Mouse (Mus musculus): ENCODE results near the gene Aatk.

Gene Aatk

DNA sequence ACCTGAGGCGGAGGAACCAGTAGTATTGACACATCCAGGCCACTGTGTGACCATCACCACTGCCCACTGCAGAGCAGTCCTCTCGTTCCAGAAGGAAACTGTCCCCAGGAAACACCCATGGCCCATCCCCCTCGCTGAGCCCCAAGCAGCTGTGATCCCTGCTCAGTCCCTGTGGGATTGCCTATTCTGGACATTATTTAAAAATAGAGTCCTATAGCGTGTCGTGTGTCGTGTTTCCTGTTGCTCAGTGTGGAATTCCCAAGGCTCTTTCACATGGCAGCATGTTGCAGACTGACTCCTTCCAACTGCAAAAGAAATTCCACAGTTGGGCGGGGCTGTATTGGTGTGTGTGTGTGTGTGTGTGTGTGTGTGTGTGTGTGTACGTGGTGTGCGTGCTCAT is 5.3 kb upstream of the Aatk start:
- no peak for DNase-seq (ENCODE audit: low spot score)

DNA sequence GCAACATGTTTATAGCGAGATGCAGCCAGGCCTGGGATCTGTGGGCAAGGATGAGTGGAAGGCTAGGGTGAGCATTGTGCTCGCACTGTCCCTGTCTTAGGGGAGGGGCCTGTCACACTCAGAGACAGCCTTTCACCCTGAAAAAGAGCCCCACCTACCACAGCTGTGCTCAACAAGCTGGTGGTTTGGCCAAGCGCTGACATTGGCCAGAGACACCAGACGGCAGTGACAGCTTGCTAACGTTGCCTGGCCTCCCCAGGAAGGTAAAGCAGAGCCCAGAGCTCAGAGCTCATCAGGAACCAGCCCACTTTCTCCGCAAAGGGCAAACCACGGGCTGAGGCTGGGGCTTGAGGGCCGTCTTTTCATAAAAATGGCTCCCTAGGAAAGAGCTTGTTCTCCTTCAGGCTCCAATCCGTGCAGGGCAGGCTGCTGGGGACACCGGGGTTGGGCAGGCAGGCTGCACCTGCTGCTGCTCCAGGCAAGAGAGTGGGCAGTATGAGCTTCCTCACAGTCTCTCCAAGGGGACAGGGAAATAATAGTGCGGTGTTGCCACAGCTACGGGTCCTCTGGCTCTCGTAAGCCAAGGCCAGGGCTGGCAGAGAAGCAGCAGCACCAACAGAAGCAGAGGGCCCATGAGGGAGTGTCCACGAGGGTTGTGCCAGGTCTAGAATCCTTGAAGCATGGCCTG is 4.3 kb upstream of the Aatk start:
- no peak for DNase-seq (ENCODE audit: low spot score)

DNA sequence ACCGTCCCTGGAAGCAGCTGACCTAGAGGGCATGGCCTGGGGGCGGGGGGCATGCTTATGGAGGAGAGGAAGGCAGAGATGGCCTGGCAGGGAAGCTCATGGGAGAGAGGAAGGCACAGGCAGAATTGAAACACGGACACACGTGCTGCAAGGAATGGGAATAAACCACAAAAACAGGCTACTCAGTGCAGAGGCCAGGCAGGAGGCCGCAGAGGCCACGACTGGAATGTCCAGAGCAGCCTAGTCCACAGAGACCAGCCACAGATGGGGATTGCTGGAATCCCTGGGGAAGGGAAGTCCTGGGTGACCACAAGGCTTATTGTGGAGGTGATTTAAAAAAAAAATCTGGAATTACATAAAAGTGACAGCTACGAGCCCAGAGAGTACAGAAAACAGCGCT is 2.1 kb upstream of the Aatk start:
- DNase-seq (ENCODE audit: low spot score) = no peak

DNA sequence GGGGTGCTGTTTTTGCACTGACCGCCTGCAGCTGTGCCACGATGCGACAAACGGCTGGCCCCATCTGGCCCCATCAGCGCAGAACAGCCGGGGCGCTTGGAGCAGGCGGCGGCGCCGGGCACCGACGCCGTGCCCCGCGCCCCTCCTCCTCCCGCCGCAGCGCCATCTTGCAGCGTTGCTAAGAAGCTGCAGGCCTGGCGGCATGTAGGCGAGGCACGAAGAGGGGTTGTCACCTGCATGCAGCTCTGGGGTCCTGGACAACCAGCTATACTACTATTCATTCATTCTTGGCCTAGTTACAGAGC is 1.2 kb upstream of the Aatk start:
- no peak for DNase-seq (ENCODE audit: low spot score)

DNA sequence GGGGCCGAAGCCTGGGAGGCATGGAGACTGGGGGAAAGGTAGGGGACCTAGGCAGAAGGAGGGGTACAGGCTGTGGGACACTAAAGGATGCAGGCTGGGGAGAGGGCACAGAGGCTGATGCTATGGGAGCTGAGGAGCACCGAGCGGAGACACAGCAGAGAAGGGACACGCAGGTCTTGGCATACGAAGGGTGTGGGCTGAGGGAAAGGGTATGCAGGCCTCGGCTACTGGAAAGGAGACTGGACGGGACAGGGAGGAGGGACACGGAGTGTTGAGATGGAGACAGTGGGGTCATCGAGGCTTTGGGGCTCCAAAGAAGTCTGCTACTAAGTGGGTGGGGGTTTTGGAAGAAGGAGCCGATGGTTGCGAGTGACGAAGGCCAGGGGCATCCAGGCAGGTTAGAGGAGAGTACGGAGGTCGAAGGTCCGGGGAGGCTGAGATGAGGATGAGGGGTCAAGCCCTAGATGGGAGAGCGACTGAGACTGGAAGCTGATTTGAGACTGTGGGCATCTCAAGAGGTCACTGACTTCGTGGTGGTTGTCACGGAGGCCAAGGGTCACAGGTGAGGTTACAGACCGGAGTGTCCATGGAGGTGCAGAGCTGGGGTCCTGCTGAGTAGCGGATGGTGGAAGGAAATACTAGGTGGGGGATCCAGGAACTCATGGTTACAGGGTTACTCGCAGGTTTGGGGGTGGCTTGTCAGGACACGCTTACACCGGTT is 724 bp upstream of the Aatk start:
- no peak for DNase-seq (ENCODE audit: low spot score)

DNA sequence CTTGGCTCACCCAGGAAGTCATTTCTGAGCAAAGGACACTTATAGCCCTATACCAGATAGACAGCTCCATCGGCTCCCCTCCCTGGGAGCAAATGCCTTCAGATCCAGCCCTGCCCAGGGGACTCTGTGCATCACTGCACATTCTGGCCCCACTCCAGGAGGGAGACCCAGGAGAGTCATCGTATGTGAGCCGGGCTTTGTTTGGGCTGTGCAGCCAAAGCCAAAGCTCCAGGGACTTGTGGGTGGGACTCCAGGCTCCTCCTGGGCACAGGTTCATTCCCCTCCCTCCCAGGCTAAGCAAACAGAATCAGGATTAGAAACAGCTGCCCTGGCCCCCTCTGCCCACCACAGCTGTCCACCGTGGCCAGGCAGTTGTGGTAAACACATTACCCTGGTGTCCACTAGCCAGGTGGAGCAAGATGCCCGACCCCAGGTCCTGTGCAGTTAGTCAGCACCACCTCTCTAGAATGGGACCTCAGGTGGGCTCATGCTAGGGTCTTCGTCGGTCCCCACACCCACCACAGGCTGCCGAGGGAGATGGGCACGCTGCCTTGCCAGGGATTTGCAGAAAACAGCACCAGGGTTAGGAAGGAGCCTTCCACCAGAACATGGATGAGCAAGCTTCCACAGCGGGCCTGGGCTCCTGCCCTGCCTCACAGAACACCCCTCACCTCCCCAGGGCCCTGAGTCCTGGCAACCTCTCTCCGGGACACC is 971 bp downstream of the Aatk start:
- DNase-seq (ENCODE audit: low spot score) = no peak

DNA sequence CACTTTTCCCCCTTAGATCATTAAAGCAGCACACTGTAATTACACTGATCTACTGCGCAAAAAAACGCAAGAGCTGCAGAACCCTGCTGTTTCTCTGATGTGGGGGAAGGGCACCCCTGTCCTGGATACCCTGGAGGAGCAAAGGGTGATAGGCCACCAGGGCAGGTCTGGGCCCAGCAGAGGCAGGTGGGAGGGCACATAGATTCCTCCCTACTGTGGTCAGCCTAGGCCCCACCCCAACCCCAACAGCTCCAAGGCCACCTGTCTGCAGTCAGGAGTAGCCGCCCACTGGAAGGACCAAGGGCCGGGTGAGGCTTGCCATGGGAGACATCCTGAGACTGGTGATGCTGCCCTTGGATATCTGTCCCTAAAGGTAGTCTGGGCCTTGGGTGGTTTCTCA is 1.6 kb downstream of the Aatk start:
- DNase-seq (ENCODE audit: low spot score) = no peak

DNA sequence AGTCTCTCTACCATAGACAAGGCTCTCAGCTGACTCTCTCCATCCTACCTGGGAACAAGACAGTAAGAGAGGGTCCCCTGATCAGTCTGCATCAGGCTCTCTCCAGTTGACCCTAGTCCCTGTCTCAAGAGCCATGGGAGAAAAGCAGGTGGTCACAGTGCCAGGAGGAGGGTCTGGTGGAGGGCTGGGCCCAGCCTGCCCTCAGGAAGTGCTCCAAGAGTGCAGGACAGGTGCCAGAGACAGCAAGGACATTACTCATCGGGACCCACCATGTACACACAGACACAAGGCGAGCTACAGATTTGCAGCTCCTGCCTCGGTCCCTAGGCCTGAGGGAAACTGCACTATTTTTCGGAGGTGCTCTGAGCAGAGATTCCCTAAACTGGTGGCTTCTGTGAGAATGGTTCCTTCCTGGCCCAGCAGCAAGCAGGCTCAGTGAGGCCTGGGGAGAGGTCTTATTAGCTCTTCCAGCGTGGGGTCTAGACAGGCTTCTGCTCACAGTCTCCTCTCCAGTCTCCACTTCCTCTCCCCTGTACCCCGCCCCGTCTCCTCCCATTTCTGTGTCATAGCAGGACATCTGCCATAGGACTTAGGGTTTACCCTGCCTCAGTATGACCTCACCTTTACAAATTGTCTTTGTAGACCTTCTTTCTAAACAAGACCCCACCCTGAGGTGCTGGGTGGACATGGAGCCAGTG is 4.7 kb downstream of the Aatk start:
- no peak for DNase-seq (ENCODE audit: low spot score)

DNA sequence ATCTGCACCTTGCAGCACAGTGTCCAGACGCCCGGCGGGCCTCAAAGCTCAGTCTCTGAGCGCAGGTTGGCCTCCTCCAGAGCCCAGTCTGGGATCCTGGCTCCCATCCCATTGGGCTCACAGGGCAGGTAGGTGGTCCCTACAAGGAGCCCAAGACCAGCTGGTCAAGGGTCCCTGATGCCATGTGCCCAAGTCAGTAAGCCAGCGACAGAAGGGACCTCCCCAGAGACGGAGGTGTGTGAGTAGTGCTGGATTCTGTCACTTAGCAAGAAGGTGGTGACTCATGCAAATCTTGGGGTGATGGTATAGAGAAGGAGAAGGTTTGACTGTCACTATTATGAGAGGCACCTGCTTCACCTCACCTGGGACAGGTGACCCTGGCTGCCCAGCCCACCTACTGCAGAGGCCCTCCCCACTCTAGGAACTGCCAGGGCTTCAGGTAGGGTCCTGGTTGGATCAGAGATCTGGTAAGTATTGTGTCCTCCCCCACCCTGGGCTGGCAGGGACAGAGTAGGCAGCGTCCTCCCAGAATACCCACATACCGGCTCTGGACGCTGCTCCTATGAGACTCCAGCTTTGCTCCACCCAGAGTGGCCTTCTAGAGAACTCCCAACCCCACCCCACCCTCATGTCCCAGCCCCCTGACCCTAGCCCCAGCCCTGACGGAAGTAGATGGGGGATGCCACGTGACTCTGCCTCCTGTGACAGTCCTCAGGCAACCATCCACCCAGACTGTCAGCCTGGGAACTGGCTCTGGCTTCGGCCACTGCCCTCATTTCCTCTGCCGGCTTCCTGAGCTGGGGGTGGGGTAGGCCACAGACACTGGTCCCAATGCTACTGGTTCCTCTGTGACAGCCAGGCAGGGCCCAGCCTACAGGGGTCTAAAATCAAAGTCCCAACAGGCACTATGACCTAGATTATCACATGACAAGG is 5.5 kb downstream of the Aatk start:
- DNase-seq (ENCODE audit: low spot score) = no peak

DNA sequence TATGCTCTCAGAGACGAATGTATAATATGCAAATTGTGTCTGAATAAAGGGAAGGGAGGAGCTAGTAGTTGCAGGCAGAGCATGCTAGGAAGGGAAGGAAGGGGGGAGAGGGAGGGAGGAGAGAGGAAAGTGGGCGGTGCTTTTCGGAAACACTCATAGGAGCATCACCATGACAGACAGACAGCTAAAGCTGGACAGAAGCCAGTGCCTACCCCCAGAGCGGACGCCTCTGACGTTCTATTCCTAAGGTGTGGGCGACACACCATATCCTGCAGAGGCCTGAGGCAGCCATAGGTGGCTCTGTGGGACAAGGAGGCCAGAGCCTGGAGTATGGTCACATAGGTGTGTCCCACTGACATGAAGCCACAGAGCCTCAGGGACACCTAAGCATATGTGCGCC is 6.5 kb downstream of the Aatk start:
- DNase-seq (ENCODE audit: low spot score) = no peak

DNA sequence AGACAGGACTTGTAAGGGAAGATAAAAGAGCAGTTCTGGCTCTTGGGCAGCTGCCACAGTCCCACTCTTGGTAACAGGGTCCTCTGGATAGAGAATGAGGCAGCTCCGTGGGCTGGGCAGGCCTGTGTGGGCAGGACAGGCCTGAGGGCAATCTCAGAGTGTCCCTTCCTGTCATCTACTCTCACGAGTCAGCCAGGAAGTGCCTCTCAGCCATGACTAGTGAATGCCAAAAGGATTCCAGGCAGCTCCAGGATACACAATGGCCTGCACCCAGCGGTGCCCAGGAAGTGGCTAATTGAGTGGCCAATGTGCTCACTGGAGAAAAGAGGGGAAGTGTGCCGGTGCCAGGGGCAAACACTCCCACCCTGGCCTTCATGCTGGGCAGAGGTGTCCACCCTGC is 7.4 kb downstream of the Aatk start:
- DNase-seq (ENCODE audit: low spot score) = no peak

DNA sequence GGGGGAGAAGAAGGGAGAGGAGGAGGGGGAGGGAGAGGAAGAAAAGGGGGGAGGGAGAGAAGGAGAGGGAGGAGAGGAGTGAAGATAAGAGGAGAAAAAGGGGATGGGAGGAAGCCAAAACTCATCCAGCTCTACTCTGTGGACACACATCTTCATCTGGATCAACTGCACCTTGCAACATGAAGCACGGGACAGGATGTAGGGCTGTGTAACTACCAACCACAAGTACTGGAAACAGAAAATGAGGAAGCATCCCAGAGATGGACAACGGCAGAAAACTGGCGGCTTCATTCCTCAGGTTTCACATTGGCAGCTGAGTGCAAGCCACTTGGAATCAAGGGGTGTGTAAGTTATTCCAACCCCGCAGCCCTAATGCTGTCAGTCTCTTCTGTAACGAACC is 12.2 kb downstream of the Aatk start:
- DNase-seq (ENCODE audit: low spot score) = no peak

DNA sequence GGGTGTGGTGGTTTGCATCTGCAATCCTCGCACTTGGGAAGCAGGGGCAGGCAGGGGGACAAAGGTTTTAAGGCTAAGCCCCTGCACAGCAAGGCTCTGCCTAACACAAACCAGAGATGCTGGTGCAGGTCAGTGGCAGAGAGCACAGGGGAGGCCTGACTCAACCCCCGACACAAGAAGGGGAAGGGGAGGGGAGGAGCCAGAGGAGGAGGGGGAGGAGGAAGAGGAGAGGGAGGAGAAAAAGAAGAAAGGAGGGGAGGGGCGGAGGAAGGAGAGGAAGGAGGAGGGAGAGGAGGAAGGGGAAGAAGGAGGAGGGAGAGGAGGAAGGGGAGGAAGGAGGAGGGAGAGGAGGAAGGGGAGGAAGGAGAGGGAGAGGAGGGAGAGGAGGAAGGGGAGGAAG is 12.7 kb downstream of the Aatk start:
- no peak for DNase-seq (ENCODE audit: low spot score)

DNA sequence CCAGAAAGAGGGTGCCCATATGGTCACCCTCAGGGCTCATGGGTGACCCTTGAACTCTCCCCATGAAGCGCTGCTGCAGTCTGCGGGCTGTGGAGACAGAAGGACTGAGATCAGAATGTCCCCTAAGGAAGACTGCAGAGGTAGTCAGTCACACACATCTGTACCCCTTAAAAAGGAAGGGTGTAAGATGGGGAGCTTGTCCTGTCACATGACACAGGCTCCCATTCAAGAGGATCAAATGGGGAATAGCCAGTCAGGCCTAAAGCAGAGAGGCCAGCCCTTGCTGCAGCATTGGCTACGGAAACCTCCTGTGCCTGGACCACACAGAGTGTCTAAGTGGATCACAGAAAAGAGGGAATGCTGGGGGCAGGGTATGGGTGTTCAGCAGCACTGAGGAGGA is 13.5 kb downstream of the Aatk start:
- DNase-seq (ENCODE audit: low spot score) = no peak

DNA sequence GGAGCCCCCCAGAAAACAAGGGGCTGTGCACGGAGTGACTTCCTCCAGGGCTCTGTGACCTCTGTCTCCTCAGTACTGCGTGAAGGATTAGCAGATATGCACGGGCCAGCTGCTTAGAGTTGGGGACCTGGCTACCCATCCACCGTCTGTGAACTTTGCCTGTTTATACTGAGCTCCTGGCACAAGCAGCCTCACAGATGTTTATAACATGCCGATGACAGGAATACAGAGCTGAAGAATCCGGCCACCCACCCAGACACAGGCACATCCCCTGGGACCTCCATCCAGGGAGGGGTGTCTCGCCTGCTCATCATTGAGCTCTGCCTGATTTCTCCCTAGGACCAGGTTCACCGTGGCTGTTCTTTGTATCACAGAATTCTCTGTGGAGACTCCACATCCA is 14.9 kb downstream of the Aatk start:
- DNase-seq (ENCODE audit: low spot score) = no peak

DNA sequence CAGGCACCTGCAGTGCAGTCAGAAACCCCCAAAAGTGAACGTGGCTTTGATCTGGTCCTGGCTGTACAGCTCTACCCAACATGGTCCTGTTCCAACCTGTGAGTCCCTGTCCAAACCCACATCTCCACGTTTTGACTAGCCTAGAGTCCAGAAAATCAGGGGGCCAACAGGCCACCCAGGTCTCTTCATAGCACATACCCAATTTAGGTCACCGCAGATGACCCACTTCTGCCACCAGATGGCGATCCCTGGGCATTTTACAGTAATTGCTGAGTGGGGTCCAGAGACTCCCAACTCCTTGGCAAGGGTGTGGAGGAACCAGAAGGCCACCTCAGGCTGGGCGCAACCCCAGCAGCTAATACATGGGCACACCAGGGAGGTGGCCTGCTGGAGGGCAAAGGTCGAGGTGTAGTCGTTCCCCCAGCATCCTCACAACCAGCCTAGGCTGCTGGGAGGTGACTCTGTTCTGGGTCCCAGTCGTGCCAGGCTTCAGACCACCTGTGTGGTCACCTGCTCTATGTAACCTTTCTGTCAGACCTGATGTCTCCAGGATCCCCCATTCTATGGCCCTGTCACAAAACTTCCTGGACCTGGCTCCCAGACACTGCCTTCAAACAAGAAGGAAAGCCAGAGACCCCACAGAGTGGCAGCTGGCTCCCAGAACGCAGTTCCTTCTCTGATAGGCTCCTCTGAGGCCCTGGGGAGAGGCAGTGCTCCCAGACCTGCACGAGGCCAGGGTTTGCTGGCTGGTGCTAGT is 16.6 kb downstream of the Aatk start:
- no peak for DNase-seq (ENCODE audit: low spot score)

DNA sequence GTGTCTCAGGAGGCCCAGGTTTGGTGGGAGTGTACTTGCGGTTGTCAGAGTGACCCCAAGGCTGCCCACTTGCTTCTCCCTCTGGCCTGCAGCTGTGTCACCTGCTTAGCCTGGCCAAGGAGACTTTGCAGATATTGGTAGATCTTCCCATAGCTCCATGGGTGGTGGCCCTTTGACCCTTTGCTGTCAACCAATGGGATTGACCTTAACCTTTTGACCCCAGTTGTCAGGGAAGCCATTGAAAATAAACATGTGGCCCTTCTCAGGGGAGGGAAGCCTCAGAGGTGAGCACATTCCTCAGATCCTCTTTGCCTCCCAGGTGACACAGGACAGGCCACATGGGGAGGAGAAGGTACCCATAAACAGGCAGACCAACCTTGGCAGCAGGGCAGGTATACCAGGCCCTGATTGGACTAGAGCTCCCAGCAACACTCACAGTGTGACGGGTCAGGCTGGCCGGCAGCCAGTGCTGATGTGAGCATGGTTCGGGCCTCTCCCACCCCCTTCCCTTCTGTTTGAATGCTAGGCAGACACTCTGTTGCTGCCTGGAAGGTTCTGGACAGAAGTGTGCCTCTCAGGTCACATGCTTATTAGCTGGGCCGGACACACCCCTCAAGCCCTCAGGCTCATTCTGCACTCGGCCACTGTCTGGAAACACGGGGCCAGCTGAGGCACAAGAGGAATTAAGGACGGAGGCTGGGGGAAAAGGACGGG is 17.4 kb downstream of the Aatk start:
- no peak for DNase-seq (ENCODE audit: low spot score)

DNA sequence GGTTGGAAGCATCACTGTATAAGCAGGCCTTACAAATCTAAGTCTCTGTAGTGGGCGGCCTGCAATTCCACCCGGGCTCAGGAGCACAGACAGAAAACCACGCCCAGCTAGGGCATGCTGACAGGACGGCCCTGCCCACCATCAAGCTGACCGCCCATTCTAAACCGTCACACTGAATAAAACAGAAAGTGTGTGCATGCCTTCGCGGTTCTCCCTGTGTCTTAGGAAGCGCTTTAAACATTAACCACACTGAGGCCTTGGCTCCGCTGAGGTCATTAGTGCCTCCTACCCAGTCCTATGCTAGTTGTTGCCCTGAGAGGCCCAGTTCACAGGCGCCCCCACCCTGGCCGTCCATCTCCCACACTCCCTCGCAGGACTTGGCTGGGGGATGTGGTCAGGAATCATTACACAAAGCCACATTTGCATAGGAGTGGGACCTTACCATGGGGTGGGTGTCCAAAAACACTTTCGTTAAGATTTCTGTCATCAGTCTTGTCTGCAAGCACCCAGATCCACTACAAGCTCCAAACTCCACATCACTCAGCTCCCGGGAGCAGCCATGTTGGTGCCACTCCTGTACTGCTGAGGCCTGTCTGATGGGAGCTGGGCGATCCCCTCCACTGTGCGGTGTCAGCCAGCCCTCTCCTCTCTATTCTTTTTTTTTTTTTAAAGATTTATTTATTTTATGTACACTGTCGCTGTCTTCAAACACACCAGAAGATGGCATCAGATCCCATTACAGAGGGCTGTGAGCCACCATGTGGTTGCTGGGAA is 18.5 kb downstream of the Aatk start:
- DNase-seq (ENCODE audit: low spot score) = no peak

DNA sequence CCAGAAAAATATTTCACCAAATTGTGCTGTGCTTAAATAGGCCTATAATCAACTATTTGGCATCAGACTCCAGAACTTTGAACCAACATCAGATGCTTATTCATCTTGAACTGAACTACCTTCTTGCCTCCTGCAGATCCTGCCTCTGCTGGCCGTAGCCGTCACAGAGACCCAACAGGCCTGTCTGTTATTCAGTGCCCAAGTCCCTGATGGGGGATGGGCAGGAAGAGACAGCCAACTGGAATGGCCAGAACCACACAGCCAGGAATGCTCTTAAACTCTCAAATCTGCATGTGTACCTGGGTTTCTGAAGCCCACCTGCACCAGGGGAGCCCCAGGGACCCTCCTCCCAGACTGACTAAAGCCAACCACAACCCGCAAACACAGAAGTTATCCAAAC is 20.0 kb downstream of the Aatk start:
- no peak for DNase-seq (ENCODE audit: low spot score)

DNA sequence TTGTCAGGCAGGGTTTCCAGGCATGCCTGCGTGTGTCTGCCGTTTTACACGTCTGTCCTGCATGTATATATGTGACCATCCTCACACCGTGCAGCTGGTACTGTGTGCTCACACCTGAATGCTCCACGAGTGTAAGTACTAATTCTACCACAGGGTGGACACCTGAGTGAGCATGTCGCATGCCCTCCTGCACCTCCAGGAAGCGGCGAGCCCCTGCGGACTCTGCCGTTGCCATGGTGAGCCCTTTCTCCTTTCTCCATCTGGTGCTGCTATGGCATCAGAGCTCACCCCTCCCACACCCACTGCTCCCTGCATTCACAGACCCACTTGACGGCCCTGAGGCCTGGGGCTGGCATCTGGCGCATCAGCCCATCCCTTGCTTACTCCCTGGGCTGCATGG is 24.1 kb downstream of the Aatk start:
- no peak for DNase-seq (ENCODE audit: low spot score)

All from adipocyte (in vitro differentiated cells).